Mouse (Mus musculus) limb, embryonic 11.5 days (tissue): Measurements from ENCODE around the gene Xrcc2. TPM values are rescaled to one million over a fixed set of nuclear protein-coding genes. Genes with fewer than 3 reads are reported as not detected.

Experiments used
- polyA plus RNA-seq: library from polyadenylated mRNA; unstranded; fragments of >200 nt; fragmentation: Nextera tagmentation; extraction: Ambion mirVana; gene quantifications from 2 replicates; pipeline ENCODE4 v1.2.1, GENCODE M21; 2014

Gene Xrcc2
- polyA plus RNA-seq, 1 experiment from 2014 or later, result 13.0 TPM

Other genes starting within 250 kb of the Xrcc2 start
- gene Kmt2c, start 207.0 kb downstream of the Xrcc2 start, polyA plus RNA-seq, result 14.2 and 16.6 TPM in 2 replicates
- gene Cct8l1, start 189.8 kb downstream of the Xrcc2 start, polyA plus RNA-seq, result not detected in 2 replicates
- gene Actr3b, start 54.2 kb upstream of the Xrcc2 start, polyA plus RNA-seq, result 3.2 and 3.5 TPM in 2 replicates
- not detected in 2 replicates for gene Gm21663, start 236.6 kb upstream of the Xrcc2 start, polyA plus RNA-seq
- gene Gm21671, start 248.6 kb upstream of the Xrcc2 start, polyA plus RNA-seq, result not detected in 2 replicates